Mouse (Mus musculus) gastrocnemius, postnatal 10 days (tissue): Measurements from ENCODE around the gene Cabin1. TPM values are rescaled to one million over a fixed set of nuclear protein-coding genes. Genes with fewer than 3 reads are reported as not detected.

ENCODE experiments used
- DNase-seq: peaks from one replicate; pipeline ENCODE4 v3.0.0; 2021; ENCODE audit warnings: mixed read lengths
- long read RNA-seq, 2 experiments: library from polyadenylated mRNA; stranded (forward); transcript quantifications; one replicate each; pipeline ENCODE4 v2.0.0; 2021
- total RNA-seq, 2 experiments: library from RNA; stranded (reverse); gene quantifications; 2 replicates each; pipeline ENCODE4 v1.2.3; 2021

Gene Cabin1
- total RNA-seq = 10 to 100 TPM; 11.7 to 18.7 TPM
- long read RNA-seq, experiment 1, partial matches to known transcripts = 12 of 16 reads
- long read RNA-seq, experiment 1, other reads (novel, unspliced or antisense) = 4 of 16 reads
- long read RNA-seq, experiment 2, full-length matches to known transcripts = 1 of 19 reads
- long read RNA-seq, experiment 2, partial matches to known transcripts = 7 of 19 reads
- long read RNA-seq, experiment 2, other reads (novel, unspliced or antisense) = 11 of 19 reads

DNA sequence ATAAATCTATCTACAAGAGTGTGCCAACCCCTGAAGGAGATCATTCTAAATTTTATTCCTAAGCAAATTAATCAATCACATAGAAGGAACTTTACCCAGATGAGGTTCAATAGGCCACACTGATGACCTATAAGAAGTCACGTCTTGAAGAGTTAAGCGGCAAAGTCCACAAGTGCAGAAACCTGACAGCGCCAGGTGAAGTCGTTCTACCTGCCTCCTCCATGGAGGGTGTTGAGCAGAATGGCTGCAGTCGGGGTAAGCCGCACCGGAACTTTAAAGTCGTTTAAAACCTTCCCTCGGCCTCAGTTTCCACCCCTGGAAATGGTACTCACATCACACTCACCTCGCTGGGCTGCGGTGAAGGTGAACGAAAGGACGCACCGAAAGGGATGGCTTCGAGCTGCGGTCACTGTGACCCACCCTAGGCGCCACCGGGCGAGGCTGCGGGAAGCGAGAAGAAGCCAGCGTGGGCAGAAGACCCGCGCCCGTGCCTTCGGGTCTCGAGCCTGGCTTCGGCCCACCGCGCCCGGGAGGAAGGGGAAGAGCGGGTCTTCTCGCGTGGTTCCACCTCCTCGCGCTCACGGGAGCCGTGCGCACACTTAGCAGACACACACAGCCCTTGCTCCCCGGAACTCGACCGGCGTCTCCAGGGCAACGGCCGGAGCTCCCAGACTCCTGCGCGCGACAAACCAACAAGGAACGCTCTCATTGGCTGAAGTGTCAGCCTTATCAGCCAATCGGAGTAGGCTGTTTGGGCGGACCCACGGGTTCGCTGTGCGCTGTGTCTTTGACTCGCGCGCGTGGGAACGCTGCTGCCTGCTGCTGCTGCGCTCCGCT, at the start of gene Cabin1:
Gene Cabin1, minus strand, starts transcription at position 660 of the 837 bp plus-strand sequence.
- DNase-seq = peak; percentile 93

- no peak for DNase-seq
These were observed 40.1 kb upstream of the Cabin1 start for GRCm38 (mm10) chr10:75804217-75804616.

- DNase-seq = peak; percentile 73
These were observed 34.1 kb upstream of the Cabin1 start, which contains the start of gene Gstt1 for GRCm38 (mm10) chr10:75798176-75798696. Gstt1 (minus strand) TSS chr10:75798584.

- DNase-seq = peak; percentile 43
These were observed 33.6 kb upstream of the Cabin1 start for GRCm38 (mm10) chr10:75797619-75798175.

GRCm38 (mm10) chr10:75796731-75797516, 32.8 kb upstream of the Cabin1 start:
- DNase-seq = no peak

DNA sequence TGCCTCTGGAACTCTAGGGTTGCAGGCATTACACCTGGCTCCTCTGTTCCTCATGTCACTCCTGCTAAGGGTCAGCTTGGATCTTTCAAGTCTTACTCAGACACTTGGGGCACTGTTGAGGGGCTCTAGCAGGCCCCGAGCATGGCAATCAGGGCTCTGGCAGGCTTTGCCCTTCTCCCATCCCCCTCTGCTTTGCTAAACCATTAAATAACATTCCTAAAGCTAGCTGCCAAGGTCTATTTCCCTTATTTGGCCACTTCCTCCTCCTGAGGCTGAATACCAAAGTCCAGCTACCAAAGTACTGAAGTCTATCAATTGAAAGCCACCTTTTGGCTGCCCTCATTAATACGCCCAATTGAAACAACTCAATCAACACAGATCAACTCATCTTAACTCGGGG, 30.7 kb upstream of the Cabin1 start:
- no peak for DNase-seq

DNA sequence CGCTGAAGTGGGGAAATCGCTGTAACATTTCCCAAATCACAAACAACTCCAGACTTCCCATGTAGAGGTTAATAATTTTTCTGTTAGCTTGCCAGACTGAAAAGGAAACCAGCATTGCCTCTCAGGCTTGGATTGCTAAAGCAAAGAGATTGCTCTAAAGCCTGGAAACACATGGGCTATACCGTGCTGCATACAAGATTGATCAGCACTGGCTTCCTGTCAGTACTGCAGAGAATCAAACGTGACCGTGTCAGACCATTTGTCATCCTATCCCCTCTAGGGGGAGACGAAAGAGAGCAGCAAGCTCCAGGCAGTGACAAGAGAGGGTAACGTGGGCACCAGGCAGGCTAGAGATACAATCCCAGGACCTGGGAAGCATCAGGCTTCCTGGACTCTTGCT, 26.6 kb upstream of the Cabin1 start:
- no peak for DNase-seq

DNA sequence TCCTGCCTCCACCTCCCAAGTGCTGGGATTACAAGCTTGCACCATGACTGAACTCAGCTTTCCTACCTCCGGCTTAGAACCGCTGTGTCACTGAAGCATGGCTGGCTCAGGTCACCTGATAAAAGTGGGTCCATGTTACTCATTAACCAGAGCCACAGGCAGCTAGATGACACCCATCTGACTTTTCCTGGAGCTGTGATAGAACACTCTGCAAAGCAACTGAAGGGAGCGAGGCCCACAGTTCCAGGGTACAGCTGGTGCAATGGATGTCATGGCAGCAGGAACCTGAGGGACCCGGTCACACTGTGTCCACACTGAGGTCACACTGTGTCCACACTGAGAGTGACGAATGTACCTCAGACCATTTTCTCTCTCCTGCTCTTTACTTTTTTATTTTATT, 25.7 kb upstream of the Cabin1 start:
- DNase-seq = no peak

- DNase-seq = no peak
These were observed 25.1 kb upstream of the Cabin1 start for GRCm38 (mm10) chr10:75789081-75789735.

DNA sequence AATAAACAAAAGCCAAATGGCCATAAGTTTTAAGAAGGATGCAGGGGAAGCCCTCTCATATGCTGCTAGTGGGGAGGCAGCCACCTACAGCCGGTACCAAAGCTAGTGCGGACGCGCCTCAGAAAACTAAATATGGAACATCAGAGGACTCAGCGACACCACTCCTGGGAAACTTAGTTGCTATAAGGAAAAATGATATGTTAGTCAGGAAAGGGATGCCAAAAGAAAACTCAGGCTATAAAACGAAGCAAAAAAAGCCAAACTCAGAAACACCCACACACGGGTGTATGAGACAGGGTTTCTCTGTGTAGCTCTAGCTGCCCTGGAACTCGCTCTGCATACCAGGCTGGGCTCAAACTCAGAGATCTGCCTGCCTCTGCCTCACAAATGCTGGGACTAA, 24.1 kb upstream of the Cabin1 start:
- DNase-seq = no peak

- DNase-seq = no peak
These were observed 21.3 kb upstream of the Cabin1 start for GRCm38 (mm10) chr10:75785442-75785841.

DNA sequence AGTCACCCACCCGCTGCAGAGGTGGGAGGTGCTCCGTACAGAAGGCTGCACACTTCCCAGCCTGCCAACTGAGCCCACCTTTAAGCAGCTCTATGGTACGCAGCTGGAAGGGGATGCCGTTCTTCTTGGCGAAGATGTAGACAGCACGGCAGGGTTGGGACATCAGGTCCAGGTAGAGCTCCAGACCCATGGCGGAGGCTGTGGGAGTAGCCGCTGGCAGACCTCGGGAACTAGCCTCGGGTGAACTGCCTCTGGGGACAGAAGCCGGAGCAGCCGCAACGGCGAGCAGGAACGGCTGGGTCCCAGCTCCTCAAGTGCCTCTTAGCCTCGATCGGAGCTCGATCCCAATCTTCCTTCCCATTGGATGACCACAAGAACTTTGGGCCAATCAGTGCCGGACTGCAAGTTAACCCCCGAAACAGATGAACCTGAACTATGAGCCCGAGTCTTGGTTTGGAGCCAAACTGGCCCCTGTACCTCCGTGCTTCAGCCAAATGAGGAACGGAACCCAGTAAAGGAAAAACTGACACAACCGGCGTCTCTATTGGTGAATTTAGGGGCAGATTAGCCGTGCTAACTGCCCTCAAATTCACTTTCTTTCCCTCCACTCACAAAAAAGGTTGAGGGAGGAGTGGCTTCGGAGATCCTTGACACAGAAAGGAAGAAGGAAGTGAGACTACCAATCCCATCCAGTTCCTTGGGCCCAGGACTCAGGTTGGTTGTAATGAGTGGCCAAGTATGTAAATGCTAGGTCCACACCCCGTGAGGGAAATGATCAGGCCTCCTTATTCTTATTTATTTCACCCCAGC, 16.8 kb upstream of the Cabin1 start, which contains the start of the genes Gm20441 and Gstt3:
Gene Gm20441, minus strand, starts transcription at position 186 of the 810 bp plus-strand sequence.
Gene Gstt3, minus strand, starts transcription at position 646 of the 810 bp plus-strand sequence.
- DNase-seq = peak; percentile 61

- DNase-seq = no peak
These were observed 15.3 kb upstream of the Cabin1 start for GRCm38 (mm10) chr10:75779206-75780174.

DNA sequence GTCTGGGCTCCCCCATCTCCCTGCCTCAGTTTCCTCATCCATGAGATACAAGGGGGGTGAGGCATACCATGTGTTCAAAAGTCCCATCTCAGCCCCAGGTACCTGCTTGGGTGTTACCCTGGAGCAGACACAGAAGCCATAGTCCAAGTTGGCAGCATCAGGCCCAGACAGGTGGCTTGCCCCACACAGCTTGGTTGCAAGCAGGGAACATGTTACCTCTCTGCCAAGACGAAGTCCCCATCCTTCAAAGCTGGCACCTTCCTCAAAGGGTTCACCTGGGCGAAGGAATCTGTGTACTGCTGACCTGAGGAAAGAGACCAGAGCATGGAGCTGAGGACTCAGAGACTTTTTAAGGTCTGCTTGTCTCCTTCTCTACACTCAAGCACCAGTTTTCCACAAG, 13.7 kb upstream of the Cabin1 start:
- no peak for DNase-seq

GRCm38 (mm10) chr10:75776562-75776961, 12.4 kb upstream of the Cabin1 start:
- no peak for DNase-seq

DNA sequence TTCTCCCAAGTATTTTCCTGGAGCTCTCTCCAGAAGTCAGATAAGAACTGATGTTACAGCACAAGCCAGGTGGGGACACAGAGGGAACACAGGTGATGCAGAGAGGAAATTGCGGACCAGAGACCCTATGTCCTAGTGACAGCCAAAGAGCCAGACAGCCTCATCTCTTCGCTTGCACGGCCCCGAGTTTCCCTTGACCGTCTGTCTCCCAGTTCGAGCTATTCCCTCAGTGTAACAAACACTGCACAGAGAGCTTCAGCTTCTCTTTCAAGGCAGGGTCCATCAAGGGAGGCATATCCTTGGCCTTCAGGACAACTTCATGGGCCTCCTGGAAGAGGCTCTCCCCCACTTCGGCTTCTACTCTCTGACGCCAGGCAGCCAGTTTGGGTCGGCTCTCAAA, 10.4 kb upstream of the Cabin1 start:
- DNase-seq = no peak

DNA sequence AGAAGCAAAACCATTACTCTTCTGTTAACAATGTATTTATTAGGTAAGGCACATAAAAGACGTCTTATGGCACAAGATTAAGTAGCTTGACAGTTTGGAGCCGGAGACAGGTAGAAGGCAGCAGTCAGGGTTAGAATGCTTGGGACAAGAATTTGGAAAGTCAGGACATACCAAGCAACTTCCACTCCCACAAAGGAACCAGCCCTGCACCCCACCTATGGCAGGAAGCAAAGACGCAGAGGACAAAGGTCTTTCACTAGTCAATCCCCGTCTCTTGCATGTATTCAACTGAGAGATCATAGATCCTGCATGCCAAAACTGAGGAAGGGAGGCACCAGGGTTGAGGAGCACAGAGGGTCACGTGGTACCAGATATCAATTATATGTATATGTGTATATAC, 10.0 kb upstream of the Cabin1 start:
- no peak for DNase-seq

DNA sequence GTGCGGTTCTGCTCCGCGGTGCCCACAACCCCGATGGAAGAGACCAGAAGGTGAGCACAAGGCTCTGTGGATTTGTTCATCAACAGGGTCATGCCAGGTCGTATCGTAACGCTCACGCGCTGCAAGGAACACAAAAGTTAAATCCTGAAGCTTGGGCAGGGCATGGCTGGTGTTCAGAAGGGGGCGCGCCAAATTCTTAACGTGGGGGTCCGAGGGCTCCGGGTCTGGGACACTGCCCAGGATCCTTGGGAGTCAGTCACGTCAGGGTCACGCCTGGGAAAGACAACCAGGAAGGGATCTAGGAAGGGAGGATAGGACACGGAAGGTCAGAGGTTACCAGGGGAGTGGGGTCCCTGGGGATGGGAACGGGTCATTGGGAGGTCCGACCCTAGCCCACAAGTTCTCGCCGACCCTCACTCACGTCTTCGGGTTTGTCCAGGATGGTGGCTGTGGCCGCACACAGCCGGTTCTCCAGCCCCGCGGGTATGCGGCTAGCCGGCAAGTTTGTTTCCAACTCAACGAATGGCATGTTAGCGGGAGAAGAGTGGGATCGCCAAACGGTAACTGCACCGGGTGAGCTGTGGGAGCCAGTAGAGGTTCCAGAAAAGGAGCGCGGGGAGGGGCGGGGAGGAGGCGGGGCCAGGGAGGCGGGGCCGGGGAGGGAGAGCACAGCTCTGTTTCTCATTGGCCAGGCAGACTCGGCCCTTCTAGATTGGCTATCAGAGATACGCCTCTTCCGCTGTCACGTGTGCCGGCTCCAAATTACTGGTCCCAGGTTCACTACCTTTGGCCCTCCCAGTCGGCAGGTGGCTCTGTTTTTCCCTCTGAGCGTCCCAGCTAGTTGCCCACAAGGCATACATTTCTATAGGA, 8.9 kb upstream of the Cabin1 start, which contains the start of gene Ddt:
Gene Ddt, minus strand, starts transcription at position 620 of the 870 bp plus-strand sequence.
- peak; percentile 83 for DNase-seq
